Mouse (Mus musculus): Measurements from ENCODE around the gene Calu. TPM values are rescaled to one million over a fixed set of nuclear protein-coding genes. Genes with fewer than 3 reads are reported as not detected.

Calu gene
- 50.6 and 64.4 TPM in 2 replicates for polyA plus RNA-seq (2012; rRNA removed)

DNA sequence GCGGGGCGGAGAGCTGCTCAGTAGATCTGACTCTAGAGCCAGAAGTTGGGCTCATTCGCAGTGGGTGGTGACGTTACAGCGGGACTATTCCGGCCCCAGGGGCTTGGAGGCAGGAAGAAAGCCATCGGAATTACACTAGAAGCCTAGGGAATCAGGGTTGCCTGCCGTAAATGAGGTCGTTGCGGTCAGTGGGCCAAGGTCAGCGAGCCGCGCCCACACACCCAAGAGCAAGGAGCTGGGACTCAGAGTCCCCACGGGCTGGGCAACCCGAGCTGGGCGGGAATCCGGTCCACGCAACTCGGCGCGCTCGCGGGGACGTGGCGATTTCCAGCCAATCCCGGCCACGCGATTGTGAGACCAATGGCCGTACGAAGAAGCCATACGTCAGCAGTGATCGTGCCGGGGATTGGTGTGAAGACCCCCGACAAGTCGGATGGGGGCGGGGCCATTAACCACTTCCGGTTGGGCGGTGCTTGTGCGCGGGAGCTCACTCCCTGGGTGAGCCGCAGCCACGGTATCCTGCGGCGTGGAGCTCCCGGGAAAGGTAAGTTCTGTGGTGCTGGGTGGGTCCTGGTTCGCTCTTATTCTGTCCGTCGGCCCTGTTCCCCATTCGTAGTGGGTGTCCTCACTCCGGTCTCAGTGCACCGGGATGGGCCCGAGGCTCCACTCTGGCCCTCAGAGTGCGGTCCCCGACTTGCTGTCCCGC lies at the start of gene Calu:
Gene Calu (plus strand): TSS at position 405 of the 706 bp plus-strand sequence.

DNA sequence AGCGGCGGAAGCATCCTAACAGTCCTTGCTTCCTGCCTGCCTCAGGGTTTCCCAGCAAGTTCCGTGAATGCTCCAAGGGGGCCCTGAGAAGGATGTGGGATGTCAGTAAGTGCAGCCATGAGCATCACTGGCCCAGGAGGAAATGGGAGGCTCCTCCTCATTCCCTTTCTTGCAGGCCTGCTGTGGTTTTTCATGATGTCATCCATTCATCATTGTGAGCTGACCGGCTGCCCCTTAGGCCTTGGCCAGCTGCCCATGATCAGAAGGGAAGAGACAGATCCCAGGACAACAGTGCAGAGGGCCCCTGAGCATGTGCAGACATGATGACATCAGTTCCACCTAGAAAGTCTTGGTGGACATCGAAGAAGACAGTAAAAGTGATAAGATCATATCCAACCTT lies 29.0 kb upstream of the Calu start, which contains the start of gene Fam71f1:
Gene Fam71f1 (plus strand): TSS at position 262 of the 400 bp plus-strand sequence.

DNA sequence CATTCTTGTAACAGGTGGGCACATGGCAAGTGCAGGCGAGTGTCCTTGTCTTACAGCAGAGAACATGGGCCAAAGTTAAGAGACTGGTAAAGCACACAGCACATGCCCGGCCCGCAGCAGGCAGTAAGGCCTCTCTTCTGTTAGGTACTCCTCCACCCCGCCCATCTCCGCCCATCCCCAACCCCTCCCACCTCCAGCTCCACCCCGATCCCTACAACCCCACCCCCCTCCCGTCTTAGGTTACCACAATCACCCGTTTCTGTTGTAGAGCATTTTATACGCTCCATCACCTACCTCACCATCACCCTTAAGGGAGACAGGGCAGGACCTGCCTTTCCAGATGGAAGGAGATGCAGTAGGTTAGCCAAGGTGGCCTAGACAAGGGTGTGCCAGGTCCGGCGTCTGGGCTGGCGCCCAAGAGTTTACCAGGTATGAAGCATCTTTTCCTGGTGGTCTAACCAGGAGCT lies 40.2 kb downstream of the Calu start, which contains the start of gene Opn1sw:
Gene Opn1sw (minus strand): TSS at position 417 of the 467 bp plus-strand sequence.

DNA sequence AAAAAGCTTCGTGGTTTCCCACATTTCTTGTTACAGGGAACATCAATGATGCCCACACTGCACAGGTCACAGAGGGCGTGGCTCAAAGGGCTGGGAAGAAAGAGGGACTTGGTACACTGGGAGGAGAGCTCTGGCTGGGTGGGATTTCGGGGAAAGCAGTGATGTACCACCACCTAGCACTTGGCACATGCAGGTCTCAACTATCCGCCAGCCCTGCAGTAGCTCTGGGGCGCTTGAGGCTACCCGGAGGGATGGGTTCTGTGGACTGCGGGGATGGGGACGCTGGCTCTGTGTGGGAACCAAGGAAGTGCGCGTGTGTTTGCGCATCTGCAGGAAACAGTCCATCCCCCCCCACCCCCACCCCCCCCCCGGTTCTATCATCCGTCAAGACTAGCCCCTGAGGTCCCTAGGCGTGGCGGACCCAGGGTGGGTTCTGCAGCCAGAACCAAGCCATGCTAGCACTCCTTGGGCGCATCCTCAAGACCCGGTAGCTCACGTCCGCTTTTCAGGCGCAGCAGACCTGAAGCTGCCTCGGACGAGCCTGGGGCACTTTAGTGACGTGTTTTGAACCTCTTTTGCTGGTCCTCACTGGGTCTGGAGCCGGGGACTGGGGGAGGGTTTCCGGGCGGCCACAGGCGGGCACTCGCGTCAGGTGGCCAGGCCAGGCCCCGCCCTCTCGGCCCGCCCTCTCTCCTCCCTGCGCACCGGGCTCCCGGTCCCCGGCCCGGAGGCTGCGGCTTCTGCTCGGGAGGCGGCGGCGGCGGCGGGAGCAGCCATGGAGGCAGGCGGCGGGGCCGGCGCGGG lies 48.2 kb downstream of the Calu start, which contains the start of gene Ccdc136:
Gene Ccdc136 (plus strand): TSS at position 400 of the 804 bp plus-strand sequence.

Other genes with a start within 250 kb of the Calu start
- 5.3 and 6.7 TPM in 2 replicates for gene Rbm28, start 183.1 kb upstream of the Calu start, polyA plus RNA-seq (2012; rRNA removed)
- 22.1 and 26.0 TPM in 2 replicates for gene Prrt4, start 168.5 kb upstream of the Calu start, polyA plus RNA-seq (2012; rRNA removed)
- 95.8 and 102 TPM in 2 replicates for gene Impdh1, start 131.7 kb upstream of the Calu start, polyA plus RNA-seq (2012; rRNA removed)
- gene Hilpda, start 75.6 kb upstream of the Calu start, polyA plus RNA-seq (2012; rRNA removed) = 16.4 and 19.0 TPM in 2 replicates
- 0.78 and 0.97 TPM in 2 replicates for gene Fam71f2, start 68.5 kb upstream of the Calu start, polyA plus RNA-seq (2012; rRNA removed)
- gene Fam71f1, start 28.9 kb upstream of the Calu start, polyA plus RNA-seq (2012; rRNA removed) = not detected in 2 replicates
- 0.70 and 1.8 TPM in 2 replicates for gene Opn1sw, start 40.4 kb downstream of the Calu start, polyA plus RNA-seq (2012; rRNA removed)
- gene Ccdc136, start 48.2 kb downstream of the Calu start, polyA plus RNA-seq (2012; rRNA removed) = 10.6 and 13.4 TPM in 2 replicates
- gene Flnc, start 85.2 kb downstream of the Calu start, polyA plus RNA-seq (2012; rRNA removed) = 30.3 and 40.6 TPM in 2 replicates
- gene Atp6v1f, start 119.6 kb downstream of the Calu start, polyA plus RNA-seq (2012; rRNA removed) = 265 TPM in 2 replicates
- gene Atp6v1fnb, start 123.4 kb downstream of the Calu start, polyA plus RNA-seq (2012; rRNA removed) = not detected in 2 replicates
- gene Kcp, start 159.9 kb downstream of the Calu start, polyA plus RNA-seq (2012; rRNA removed) = 35.8 and 41.1 TPM in 2 replicates
- 22.0 and 22.5 TPM in 2 replicates for gene Irf5, start 178.6 kb downstream of the Calu start, polyA plus RNA-seq (2012; rRNA removed)

All from ovary, adult 2 months (tissue).